Mouse (Mus musculus) intestine, postnatal 0 days (tissue): ENCODE data around the gene Pkmyt1. TPM values are rescaled to one million over a fixed set of nuclear protein-coding genes. Genes with fewer than 3 reads are reported as not detected.

Source experiments
- ATAC-seq: fragments of 200-750 bp; cut with Nextera tagmentation; 2 replicates; pipeline ENCODE4 v1.8.0; 2017; ENCODE audit warnings: mild to moderate bottlenecking, moderate TSS enrichment, moderate library complexity
- H3K27ac ChIP-seq: fragments of 300-500 bp; sonication (generic); 2 replicates; pipeline ENCODE4 v1.5.1; 2014; ENCODE audit warnings: mild to moderate bottlenecking, low read depth, low read length, moderate library complexity
- H3K27me3 ChIP-seq: fragments of 300-500 bp; sonication (generic); replicated peaks from 2 replicates; pipeline ENCODE4 v1.6.1; 2014; ENCODE audit warnings: low read length, mixed read lengths; ENCODE audit not compliant: control insufficient read depth, insufficient read depth
- H3K36me3 ChIP-seq: fragments of 300-500 bp; sonication (generic); 2 replicates; pipeline ENCODE4 v1.6.1; 2014; ENCODE audit warnings: mild to moderate bottlenecking, moderate library complexity; ENCODE audit not compliant: control insufficient read depth, insufficient read depth
- H3K4me1 ChIP-seq: fragments of 300-500 bp; sonication (generic); replicated peaks from 2 replicates; pipeline ENCODE4 v1.6.1; 2014; ENCODE audit warnings: antibody characterized with exemption, low read length, mixed read lengths; ENCODE audit not compliant: control insufficient read depth, insufficient read depth
- H3K4me2 ChIP-seq: fragments of 300-500 bp; sonication (generic); replicated peaks from 2 replicates; pipeline ENCODE4 v1.6.1; 2014; ENCODE audit warnings: low read depth, mild to moderate bottlenecking, moderate library complexity
- H3K4me3 ChIP-seq: fragments of 300-500 bp; sonication (generic); 2 replicates; pipeline ENCODE4 v1.5.1; 2014; ENCODE audit warnings: low read depth, low read length
- H3K9ac ChIP-seq: fragments of 300-500 bp; sonication (generic); 2 replicates; pipeline ENCODE4 v1.6.1; 2014; ENCODE audit warnings: mild to moderate bottlenecking, low read depth, low read length
- H3K9me3 ChIP-seq: fragments of 300-500 bp; sonication (generic); 2 replicates; pipeline ENCODE4 v1.6.1; 2016; ENCODE audit warnings: mixed run types; ENCODE audit not compliant: control insufficient read depth
- CTCF ChIP-seq: sonication (generic); IDR thresholded peaks from 2 replicates; pipeline ENCODE4 v1.5.1; 2016; ENCODE audit warnings: low read depth, mild to moderate bottlenecking, control low read depth, antibody characterized with exemption, moderate library complexity
- WGBS: fragments of 180-500 bp; shearing (Covaris S2); extraction: QIAGEN DNeasy Blood & Tissue Kit; methylation state at CpG from one replicate; pipeline ENCODE4 v1.1.7; 2014; 5-methylcytosine and 5-hydroxymethylcytosine counted together
- polyA plus RNA-seq: library from polyadenylated mRNA; unstranded; fragments of >200 nt; fragmentation: Nextera tagmentation; extraction: Ambion mirVana; gene quantifications from 2 replicates; pipeline ENCODE4 v1.2.1, GENCODE M21; 2015

The Pkmyt1 gene
- polyA plus RNA-seq, 1 experiment from 2014 or later = 12.6 TPM

GRCm38 (mm10) chr17:23748631-23749391 is 22.7 kb downstream of the Pkmyt1 start:
- Histone ChIP-seq H3K9me3 (no peaks in the 10 kb centered on the region), H3K4me3 (peak overlapping the region; percentile 13), H3K4me2 (peak overlapping the region; percentile 53), H3K27me3 (peaks cover 19% of the 10 kb centered on the region), H3K36me3 (peaks cover 24% of the 10 kb centered on the region; the same call in 1 of the 2 replicates), H3K4me1 (no peaks in the 10 kb centered on the region; the same call in 1 of the 2 replicates), H3K9ac (no peak overlapping the region), H3K27ac (no peak overlapping the region)
- 24% methylated on average over 10 of the region's 10 CpGs for WGBS
- TF ChIP-seq CTCF = peak; percentile 92
- ATAC-seq = peak; percentile 77

DNA sequence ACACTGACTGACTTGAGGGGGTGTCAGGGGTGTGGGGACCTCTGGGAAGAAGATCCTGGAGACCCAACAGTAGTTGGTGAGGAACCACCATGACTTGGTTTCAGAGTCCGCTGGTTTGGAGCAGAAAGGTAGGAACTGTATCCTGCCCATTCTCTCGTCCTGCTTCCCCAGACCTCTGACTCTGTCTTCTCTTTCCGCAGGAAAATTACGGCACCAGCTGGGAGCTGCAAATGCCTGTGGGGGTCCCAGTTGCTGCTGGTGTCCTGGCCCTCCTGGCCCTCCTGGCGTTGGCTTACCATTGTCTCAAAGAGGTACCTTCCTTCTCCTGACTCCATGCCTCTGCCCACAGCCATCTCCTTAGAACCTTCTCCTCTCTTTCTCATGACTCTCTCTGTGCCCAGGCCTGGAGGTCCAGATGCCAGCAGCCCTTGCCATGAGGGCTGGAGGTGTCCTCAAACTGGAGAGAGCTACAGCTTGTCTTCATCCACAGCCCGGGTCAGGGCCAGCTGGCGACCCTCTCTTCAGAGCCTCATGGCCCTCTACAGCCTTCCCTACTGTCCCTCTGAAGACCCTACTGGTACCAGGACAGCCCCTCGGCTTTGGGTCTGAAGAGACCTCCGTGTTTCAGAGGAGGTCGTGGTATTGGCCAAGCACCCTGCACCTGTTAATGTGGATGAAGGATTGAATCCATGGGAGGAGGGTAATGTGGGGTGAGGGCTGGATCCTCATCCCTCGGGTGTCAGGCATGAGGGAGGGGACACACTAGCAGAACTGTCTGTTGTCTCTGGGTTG is 23.5 kb downstream of the Pkmyt1 start:
- Histone ChIP-seq H3K4me1 (no peaks in the 10 kb centered on the region; the same call in 1 of the 2 replicates), H3K4me3 (peak overlapping the region; percentile 13), H3K9me3 (no peaks in the 10 kb centered on the region), H3K4me2 (peak overlapping the region; percentile 53), H3K27me3 (peaks cover 14% of the 10 kb centered on the region), H3K36me3 (peaks cover 24% of the 10 kb centered on the region; the same call in 1 of the 2 replicates), H3K9ac (0 out of 2 replicates have a peak overlapping the region, but pooled peaks have one; percentile 7), H3K27ac (peak overlapping the region; percentile 76)
- 85% methylated on average over 10 of the region's 11 CpGs for WGBS
- peak; percentile 6; the same call in 1 of the 2 replicates for ATAC-seq
- no peak for TF ChIP-seq CTCF

DNA sequence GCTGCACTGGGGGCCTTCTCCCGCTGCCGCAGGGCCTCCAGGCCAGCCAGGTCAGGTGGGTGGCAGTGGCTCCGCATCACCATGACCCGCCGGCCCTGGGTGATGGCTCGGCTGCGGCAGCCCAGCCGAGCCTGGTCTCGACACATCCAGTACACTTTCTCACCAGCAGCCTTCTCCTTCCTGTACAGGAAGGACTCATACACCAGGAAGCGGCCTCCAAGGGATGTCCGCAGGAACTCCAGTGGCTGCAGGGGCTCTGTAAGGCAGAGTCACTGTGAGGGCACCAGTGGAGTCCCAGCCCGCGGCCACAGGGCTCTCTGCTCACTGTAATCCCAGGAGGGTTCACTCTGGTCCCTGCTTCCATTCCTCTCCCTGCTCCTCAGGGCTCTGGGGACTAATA is 29.6 kb downstream of the Pkmyt1 start:
- H3K4me1 ChIP-seq = no peaks in the 10 kb centered on the region
- 84% methylated on average over 13 of the region's 13 CpGs for WGBS
- H3K36me3 ChIP-seq = peaks cover 70% of the 10 kb centered on the region
- H3K27ac ChIP-seq = no peak overlapping the region
- no peak overlapping the region for H3K4me2 ChIP-seq
- H3K4me3 ChIP-seq = no peak overlapping the region
- H3K9me3 ChIP-seq = no peaks in the 10 kb centered on the region
- no peak for TF ChIP-seq CTCF
- no peak overlapping the region for H3K9ac ChIP-seq
- no peak for ATAC-seq
- H3K27me3 ChIP-seq = no peaks in the 10 kb centered on the region

DNA sequence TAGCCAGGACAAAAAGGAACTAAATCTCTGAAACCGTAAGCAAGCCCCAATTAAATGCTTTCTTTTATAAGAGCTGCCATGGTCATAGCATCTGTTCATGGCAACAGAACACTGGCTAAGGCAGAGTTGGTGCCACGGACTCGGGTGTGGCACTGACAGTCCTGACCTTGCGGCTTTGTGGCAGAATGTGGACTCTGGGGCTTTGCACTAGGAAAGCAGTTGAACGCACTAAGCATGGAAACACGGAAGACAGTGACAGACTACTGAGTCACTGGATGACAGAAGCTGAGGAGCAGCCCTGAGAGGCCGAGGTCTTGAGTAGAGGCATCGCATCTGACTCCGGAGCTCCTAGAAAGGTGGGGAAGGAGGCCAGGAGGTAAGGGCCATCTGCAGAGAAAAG is 31.4 kb downstream of the Pkmyt1 start:
- ATAC-seq = no peak
- Histone ChIP-seq H3K9me3 (no peaks in the 10 kb centered on the region), H3K36me3 (peaks cover 60% of the 10 kb centered on the region), H3K27ac (no peak overlapping the region), H3K27me3 (no peaks in the 10 kb centered on the region), H3K9ac (no peak overlapping the region), H3K4me3 (no peak overlapping the region), H3K4me1 (no peaks in the 10 kb centered on the region), H3K4me2 (no peak overlapping the region)
- no peak for TF ChIP-seq CTCF
- 88% methylated on average over 9 of the region's 9 CpGs for WGBS

GRCm38 (mm10) chr17:23758801-23759200 is 32.7 kb downstream of the Pkmyt1 start:
- Histone ChIP-seq H3K9ac (no peak overlapping the region), H3K36me3 (peaks cover 48% of the 10 kb centered on the region), H3K27me3 (no peaks in the 10 kb centered on the region), H3K4me3 (no peak overlapping the region), H3K4me1 (no peaks in the 10 kb centered on the region), H3K4me2 (no peak overlapping the region), H3K9me3 (no peaks in the 10 kb centered on the region), H3K27ac (no peak overlapping the region)
- no peak for ATAC-seq
- WGBS = 70% methylated on average over 8 of the region's 8 CpGs
- TF ChIP-seq CTCF = no peak

- peaks cover 48% of the 10 kb centered on the region for H3K36me3 ChIP-seq
- ATAC-seq = no peak
- H3K27me3 ChIP-seq = no peaks in the 10 kb centered on the region
- 96% methylated on average over 9 of the region's 9 CpGs for WGBS
- H3K4me3 ChIP-seq = no peak overlapping the region
- H3K4me2 ChIP-seq = no peak overlapping the region
- H3K9ac ChIP-seq = no peak overlapping the region
- no peaks in the 10 kb centered on the region for H3K9me3 ChIP-seq
- H3K4me1 ChIP-seq = no peaks in the 10 kb centered on the region
- H3K27ac ChIP-seq = no peak overlapping the region
- no peak for TF ChIP-seq CTCF
Measured at GRCm38 (mm10) chr17:23760231-23760630, 34.1 kb downstream of the Pkmyt1 start.
